ENCODE assay signal across 9 mouse cellular contexts in genomic region chr2:114013846-114014245, GRCm38 (mm10). TPM values are rescaled to one million over a fixed set of nuclear protein-coding genes. Genes with fewer than 3 reads are reported as not detected.
DNase-seq lines count a peak whose midpoint lies in the region; ATAC-seq and TF ChIP-seq lines count a peak whose summit lies in the region.
"Had no signal": no experiment of that assay in that cellular context is flagged by ENCODE, and none has a peak within 500 bp of the region (broad histone marks: within the 10 kb centered on the region; RNA-seq: fewer than 3 reads in every experiment).

No protein-coding gene starts in this region.

- no peak for TF ChIP-seq EP300 in lung, postnatal 0 days (IDR thresholded peaks at IDR 0.05)

- H3K4me2 ChIP-seq in lung, postnatal 0 days (replicated peaks; ENCODE audit: low read depth, low read length): peak overlapping the region; percentile 41
- H3K4me2 ChIP-seq in limb, embryonic 12.5 days: peak overlapping the region; percentile 76
- peak overlapping the region; percentile 71 for H3K4me2 ChIP-seq in stomach, embryonic 14.5 days (replicated peaks; ENCODE audit: low read depth, low read length)

- H3K27ac ChIP-seq in cerebellum, adult 2 months (ENCODE audit: insufficient read depth, low read length): no peak overlapping the region
- H3K27ac ChIP-seq in lung, postnatal 0 days (ENCODE audit: low read length): no peak overlapping the region
- no peak overlapping the region for H3K27ac ChIP-seq in limb, embryonic 12.5 days
- H3K27ac ChIP-seq in stomach, embryonic 14.5 days (ENCODE audit: low read length): no peak overlapping the region

- peak in 1 of 2 experiments; percentile 23 for DNase-seq in cerebellum, adult 2 months
- DNase-seq in cerebellum, adult 11 months: no peak
- no peak for DNase-seq in lung, postnatal 0 days (ENCODE audit: low spot score)
- DNase-seq in lung, adult 18-20 months: no peak
- DNase-seq in layer of hippocampus, postnatal 36 days: no peak
- DNase-seq in T-cell, adult 2 months (ENCODE audit: low spot score): no peak
- DNase-seq: gastrocnemius, postnatal 25 days had no signal

- H3K27me3 ChIP-seq in cerebellum, adult 2 months (ENCODE audit: control insufficient read depth, insufficient read depth, low read length): no peaks in the 10 kb centered on the region
- H3K27me3 ChIP-seq in lung, postnatal 0 days (replicated peaks; ENCODE audit: insufficient read depth, low read length): peaks cover 29% of the 10 kb centered on the region
- peaks cover 72% of the 10 kb centered on the region for H3K27me3 ChIP-seq in limb, embryonic 12.5 days
- H3K27me3 ChIP-seq in stomach, embryonic 14.5 days (ENCODE audit: control insufficient read depth, insufficient read depth, low read length): peaks cover 26% of the 10 kb centered on the region

- H3K36me3 ChIP-seq in lung, postnatal 0 days (ENCODE audit: insufficient read depth, low read length): no peaks in the 10 kb centered on the region
- H3K36me3 ChIP-seq in limb, embryonic 12.5 days: no peaks in the 10 kb centered on the region
- no peaks in the 10 kb centered on the region for H3K36me3 ChIP-seq in stomach, embryonic 14.5 days (ENCODE audit: control insufficient read depth, insufficient read depth, low read length)

- WGBS in cerebellum, adult 2 months: 8% methylated on average over 13 of the region's 13 CpGs
- 2% methylated on average over 13 of the region's 13 CpGs for WGBS in lung, postnatal 0 days
- WGBS in limb, embryonic 12.5 days: 3% methylated on average over 13 of the region's 13 CpGs
- under 1% methylated on average over 13 of the region's 13 CpGs for WGBS in stomach, embryonic 14.5 days

- no peak overlapping the region for H3K9ac ChIP-seq in lung, postnatal 0 days (replicated peaks; ENCODE audit: low read depth)
- peak overlapping the region; percentile 44; the same call in 1 of the 2 replicates for H3K9ac ChIP-seq in limb, embryonic 12.5 days (replicated peaks)
- H3K9ac ChIP-seq in stomach, embryonic 14.5 days (replicated peaks; ENCODE audit: low read depth, low read length): no peak overlapping the region

- TF ChIP-seq CTCF in cerebellum, adult 2 months (IDR thresholded peaks at IDR 0.05; ENCODE audit: borderline replicate concordance, insufficient read depth, low read depth, low read length): no peak
- no peak for TF ChIP-seq CTCF in lung, postnatal 0 days (IDR thresholded peaks at IDR 0.05)

- H3K4me3 ChIP-seq in cerebellum, adult 2 months (replicated peaks; ENCODE audit: insufficient read depth, low read depth, low read length): peak overlapping the region; percentile 67
- 0 out of 2 replicates have a peak overlapping the region, but pooled peaks have one; percentile 10 for H3K4me3 ChIP-seq in lung, postnatal 0 days (ENCODE audit: low read depth, low read length)
- peak overlapping the region; percentile 44 for H3K4me3 ChIP-seq in limb, embryonic 12.5 days (replicated peaks)
- peak overlapping the region; percentile 33 for H3K4me3 ChIP-seq in stomach, embryonic 14.5 days (ENCODE audit: low read depth, low read length)

- no peak for TF ChIP-seq POLR2A in cerebellum, adult 2 months (IDR thresholded peaks at IDR 0.05; ENCODE audit: borderline replicate concordance, insufficient read depth, low read length)

- H3K9me3 ChIP-seq in lung, postnatal 0 days (ENCODE audit: low read length): no peaks in the 10 kb centered on the region
- H3K9me3 ChIP-seq in limb, embryonic 12.5 days: no peaks in the 10 kb centered on the region
- no peaks in the 10 kb centered on the region for H3K9me3 ChIP-seq in stomach, embryonic 14.5 days (ENCODE audit: control insufficient read depth, low read depth, low read length)

- no peaks in the 10 kb centered on the region for H3K4me1 ChIP-seq in cerebellum, adult 2 months (ENCODE audit: control insufficient read depth, insufficient read depth, low read length)
- H3K4me1 ChIP-seq in lung, postnatal 0 days (ENCODE audit: insufficient read depth, low read depth, low read length): no peaks in the 10 kb centered on the region
- peaks cover 8% of the 10 kb centered on the region for H3K4me1 ChIP-seq in limb, embryonic 12.5 days (replicated peaks)
- peaks cover 7% of the 10 kb centered on the region; the same call in 1 of the 2 replicates for H3K4me1 ChIP-seq in stomach, embryonic 14.5 days (ENCODE audit: control insufficient read depth, insufficient read depth, low read length)

- ATAC-seq in lung, postnatal 0 days: no peak
- no peak for ATAC-seq in limb, embryonic 12.5 days (ENCODE audit: insufficient number of reproducible peaks, insufficient read depth, low FRiP score, low TSS enrichment, low read depth)
- no peak for ATAC-seq in stomach, embryonic 14.5 days (ENCODE audit: insufficient number of reproducible peaks, insufficient read depth, low FRiP score, low read depth)

RNA-seq across cellular contexts. Expression of gene Gjd2, which starts 0.4 kb away (rescaled TPM):
- 12.3 and 12.8 TPM in 2 replicates for polyA plus RNA-seq in cerebellum, adult 2 months (2012; rRNA removed)
- not detected in 2 replicates for polyA plus RNA-seq in lung, postnatal 0 days (2015; fragmentation: Nextera tagmentation; extraction: Ambion mirVana)
- polyA plus RNA-seq in limb, embryonic 12.5 days (2016; fragmentation: Nextera tagmentation; extraction: Ambion mirVana): not detected in 2 replicates
- polyA plus RNA-seq in stomach, embryonic 14.5 days (2014; fragmentation: Nextera tagmentation; extraction: Ambion mirVana): 0.62 and 1.1 TPM in 2 replicates
- total RNA-seq in layer of hippocampus, postnatal 36 days (2021): 1 to 10 TPM; 5.2 to 6.6 TPM
- total RNA-seq: gastrocnemius, postnatal 25 days had no signal

RNA-seq across cellular contexts. Expression of gene Actc1, which starts 39.5 kb away (rescaled TPM):
- polyA plus RNA-seq in cerebellum, adult 2 months (2012; rRNA removed): not detected in 2 replicates
- polyA plus RNA-seq in lung, postnatal 0 days (2015; fragmentation: Nextera tagmentation; extraction: Ambion mirVana): 170 and 194 TPM in 2 replicates
- 400 and 426 TPM in 2 replicates for polyA plus RNA-seq in limb, embryonic 12.5 days (2016; fragmentation: Nextera tagmentation; extraction: Ambion mirVana)
- polyA plus RNA-seq in stomach, embryonic 14.5 days (2014; fragmentation: Nextera tagmentation; extraction: Ambion mirVana): 43.6 and 50.3 TPM in 2 replicates
- total RNA-seq in layer of hippocampus, postnatal 36 days (2021): not detected

Comparison
In these comparisons a context has a peak if more than half of its experiments do, and no peak if none do; other contexts are left out.
1. H3K4me3 ChIP-seq: peak in every context shown above with its lines; median percentile 67 in cerebellum, adult 2 months; 44 in limb, embryonic 12.5 days; 33 in stomach, embryonic 14.5 days; 10 in lung, postnatal 0 days.
2. RNA of gene Actc1, which starts 39.5 kb away (polyA plus RNA-seq): 400 to 426 TPM in limb, embryonic 12.5 days, 170 to 194 TPM in lung, postnatal 0 days and 43.6 to 50.3 TPM in stomach, embryonic 14.5 days; not detected in cerebellum, adult 2 months; every median in the first group is over 10 times any median in the second.
3. Peak in every context shown above with its lines, with median percentiles within 50 percentile points of each other: H3K4me2 ChIP-seq.